In the genomic region with DNA sequence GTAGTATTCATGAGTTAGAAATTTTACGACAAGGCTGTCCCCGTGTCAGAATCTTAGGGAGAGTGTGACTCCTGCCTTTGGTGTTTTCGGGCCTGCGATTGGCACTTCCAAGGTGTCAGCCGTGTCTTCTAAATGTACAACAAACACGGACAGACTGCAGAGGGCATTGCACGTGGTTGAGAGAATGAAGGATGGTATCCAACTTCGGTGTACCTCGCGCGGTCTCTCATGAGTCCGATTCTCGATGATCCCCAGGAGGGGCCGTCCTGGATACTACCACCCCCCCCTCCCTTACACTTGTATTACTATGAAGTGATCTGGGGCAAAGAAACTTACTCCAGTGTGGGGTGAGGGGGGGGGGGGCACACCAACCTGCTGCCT, we compare ENCODE assay signal across 8 mouse cellular contexts. TPM values are rescaled to one million over a fixed set of nuclear protein-coding genes. Genes with fewer than 3 reads are reported as not detected.
DNase-seq lines count a peak whose midpoint lies in the region; ATAC-seq and TF ChIP-seq lines count a peak whose summit lies in the region.

No protein-coding gene starts in this region.

- H3K9me3 ChIP-seq in forebrain, embryonic 15.5 days, result no peaks in the 10 kb centered on the region
- H3K9me3 ChIP-seq in kidney, postnatal 0 days (replicated peaks; ENCODE audit: low read length), result no peaks in the 10 kb centered on the region

- H3K4me2 ChIP-seq in forebrain, embryonic 15.5 days (replicated peaks), result peak overlapping the region; percentile 95
- H3K4me2 ChIP-seq in kidney, postnatal 0 days (ENCODE audit: low read length), result peak overlapping the region; percentile 79
- H3K4me2 ChIP-seq in myocyte (ENCODE audit: low read depth), result peak overlapping the region; percentile 100

- peak overlapping the region; percentile 61 for H3K9ac ChIP-seq in forebrain, embryonic 15.5 days (replicated peaks)
- peak overlapping the region; percentile 75 for H3K9ac ChIP-seq in kidney, postnatal 0 days (ENCODE audit: low read depth, low read length)

- H3K4me1 ChIP-seq in lung, adult 2 months (ENCODE audit: control insufficient read depth, insufficient read depth, low read length), result no peaks in the 10 kb centered on the region
- peaks cover 30% of the 10 kb centered on the region for H3K4me1 ChIP-seq in forebrain, embryonic 15.5 days
- H3K4me1 ChIP-seq in kidney, postnatal 0 days (replicated peaks; ENCODE audit: insufficient read depth, low read length), result peaks cover 4% of the 10 kb centered on the region; the same call in 1 of the 2 replicates

- H3K79me2 ChIP-seq in myocyte (ENCODE audit: control insufficient read depth, insufficient read depth), result peaks cover 31% of the 10 kb centered on the region

- H3K36me3 ChIP-seq in forebrain, embryonic 15.5 days, result peaks cover 15% of the 10 kb centered on the region
- H3K36me3 ChIP-seq in kidney, postnatal 0 days (ENCODE audit: insufficient read depth, low read length), result 0 out of 2 replicates have a peak, but pooled peaks cover 8% of the 10 kb centered on the region
- H3K36me3 ChIP-seq in myocyte (ENCODE audit: control insufficient read depth, insufficient read depth), result peaks cover 10% of the 10 kb centered on the region

- no peak for TF ChIP-seq POLR2A in lung, adult 2 months (IDR thresholded peaks at IDR 0.05; ENCODE audit: borderline replicate concordance, extremely low read depth, low read depth, low read length)
- no peak for TF ChIP-seq POLR2A in myocyte (IDR thresholded peaks at IDR 0.05; ENCODE audit: insufficient read length, low read depth)

- peak overlapping the region; percentile 60 for H3ac ChIP-seq in myocyte (ENCODE audit: control insufficient read depth, insufficient read length)

- WGBS in lung, adult 2 months, result 2% methylated on average over 14 of the region's 14 CpGs
- WGBS in forebrain, embryonic 15.5 days, result 5% methylated on average over 14 of the region's 14 CpGs
- under 1% methylated on average over 14 of the region's 14 CpGs for WGBS in kidney, postnatal 0 days

- ATAC-seq in forebrain, embryonic 15.5 days (replicated peaks), result peak; percentile 53
- peak; percentile 21 for ATAC-seq in kidney, postnatal 0 days (replicated peaks; ENCODE audit: low FRiP score, low read depth)

- H3K4me3 ChIP-seq in lung, adult 2 months (replicated peaks; ENCODE audit: extremely low read depth, low read depth, low read length), result peak overlapping the region; percentile 83
- H3K4me3 ChIP-seq in forebrain, embryonic 15.5 days, result peak overlapping the region; percentile 77
- peak overlapping the region; percentile 60 for H3K4me3 ChIP-seq in kidney, postnatal 0 days (replicated peaks; ENCODE audit: low read depth, low read length)
- H3K4me3 ChIP-seq in myocyte, result peak overlapping the region; percentile 57

- no peak overlapping the region for H3K27ac ChIP-seq in forebrain, embryonic 15.5 days (replicated peaks)
- H3K27ac ChIP-seq in kidney, postnatal 0 days, result peak overlapping the region; percentile 88

- DNase-seq in lung, adult 2 months, result peak; percentile 18
- no peak for DNase-seq in lung, postnatal 4 days
- peak; percentile 58 for DNase-seq in NIH3T3 (ENCODE audit: low read depth)
- DNase-seq in kidney, postnatal 0 days (ENCODE audit: low spot score), result peak; percentile 39
- no peak for DNase-seq in ovary, postnatal 36 days (ENCODE audit: low spot score)
- DNase-seq in layer of hippocampus, adult 8-10 months (ENCODE audit: low spot score in 2 of 2), result no peak

- no peak for TF ChIP-seq CTCF in lung, adult 2 months (IDR thresholded peaks at IDR 0.05; ENCODE audit: insufficient read depth, low read length)
- no peak for TF ChIP-seq CTCF in kidney, postnatal 0 days (IDR thresholded peaks at IDR 0.05; ENCODE audit: low read depth)

- no peaks in the 10 kb centered on the region for H3K27me3 ChIP-seq in forebrain, embryonic 15.5 days
- no peaks in the 10 kb centered on the region for H3K27me3 ChIP-seq in kidney, postnatal 0 days (ENCODE audit: insufficient read depth, low read length)
- H3K27me3 ChIP-seq in myocyte (ENCODE audit: control insufficient read depth, insufficient read depth, insufficient read length), result no peaks in the 10 kb centered on the region

TF ChIP-seq in myocyte, 11 proteins besides CTCF, POLR2A, EP300 and RAD21:
- no peak for TF ChIP-seq TCF12 (IDR thresholded peaks at IDR 0.05; ENCODE audit: insufficient read depth, poor library complexity, severe bottlenecking)
- peak; percentile 47 for TF ChIP-seq MAX (IDR thresholded peaks at IDR 0.05; ENCODE audit: low read depth)

RNA-seq across cellular contexts. Expression of a gene that starts 0.6 kb away (rescaled TPM):
- polyA plus RNA-seq in lung, adult 2 months (2012; rRNA removed), result 10.6 and 17.0 TPM in 2 replicates
- polyA plus RNA-seq in forebrain, embryonic 15.5 days (2015; fragmentation: Nextera tagmentation; extraction: Ambion mirVana), result 23.7 and 25.0 TPM in 2 replicates
- 76.9 and 81.0 TPM in 2 replicates for polyA plus RNA-seq in kidney, postnatal 0 days (2015; fragmentation: Nextera tagmentation; extraction: Ambion mirVana)
- polyA plus RNA-seq in myocyte (2012; fragmentation: generic; extraction: Trizol), result 37.3 TPM
- total RNA-seq in layer of hippocampus, adult 8-10 months (2022), result 10 to 100 TPM in 2 of 4 experiments, 1 to 10 TPM in 2; 8.5 to 10.5 (median 9.5) TPM

RNA-seq across cellular contexts. Expression of a gene that starts 37.3 kb away (rescaled TPM):
- 11.3 and 17.3 TPM in 2 replicates for polyA plus RNA-seq in lung, adult 2 months (2012; rRNA removed)
- 35.3 and 36.3 TPM in 2 replicates for polyA plus RNA-seq in forebrain, embryonic 15.5 days (2015; fragmentation: Nextera tagmentation; extraction: Ambion mirVana)
- 17.9 and 18.4 TPM in 2 replicates for polyA plus RNA-seq in kidney, postnatal 0 days (2015; fragmentation: Nextera tagmentation; extraction: Ambion mirVana)
- polyA plus RNA-seq in myocyte (2012; fragmentation: generic; extraction: Trizol), result 8.7 TPM
- 10 to 100 TPM; 28.1 to 35.6 (median 33.3) TPM for total RNA-seq in layer of hippocampus, adult 8-10 months (2022)

RNA-seq across cellular contexts. Expression of a gene that starts 57.4 kb away (rescaled TPM):
- polyA plus RNA-seq in lung, adult 2 months (2012; rRNA removed), result 4.3 and 5.5 TPM in 2 replicates
- 44.4 and 47.0 TPM in 2 replicates for polyA plus RNA-seq in forebrain, embryonic 15.5 days (2015; fragmentation: Nextera tagmentation; extraction: Ambion mirVana)
- polyA plus RNA-seq in kidney, postnatal 0 days (2015; fragmentation: Nextera tagmentation; extraction: Ambion mirVana), result 15.5 and 16.2 TPM in 2 replicates
- polyA plus RNA-seq in myocyte (2012; fragmentation: generic; extraction: Trizol), result 4.9 TPM
- total RNA-seq in layer of hippocampus, adult 8-10 months (2022), result 10 to 100 TPM; 45.9 to 62.3 (median 54.0) TPM

Comparison
In these comparisons a context has a peak if more than half of its experiments do, and no peak if none do; other contexts are left out.
1. DNase-seq: peak in lung, adult 2 months (single experiment), NIH3T3 (single experiment) and kidney, postnatal 0 days (single experiment); none in lung, postnatal 4 days (0 of 2), ovary, postnatal 36 days (single experiment) and layer of hippocampus, adult 8-10 months (0 of 2).
2. Peak in every context shown above with its lines, with median percentiles within 50 percentile points of each other: H3K4me3 ChIP-seq and H3K4me2 ChIP-seq.